Mouse (Mus musculus): ENCODE measurements around the gene Ypel4.
"Not testable (repeated sequence)": the region's sequence is repeated elsewhere in the genome, so short reads cannot be mapped to it uniquely, and the experiment has no call there.

Gene Ypel4

GRCm38 (mm10) chr2:84728191-84728590 is 5.7 kb upstream of the Ypel4 start:
- DNase-seq (ENCODE audit: low spot score) = not testable (repeated sequence)

DNA sequence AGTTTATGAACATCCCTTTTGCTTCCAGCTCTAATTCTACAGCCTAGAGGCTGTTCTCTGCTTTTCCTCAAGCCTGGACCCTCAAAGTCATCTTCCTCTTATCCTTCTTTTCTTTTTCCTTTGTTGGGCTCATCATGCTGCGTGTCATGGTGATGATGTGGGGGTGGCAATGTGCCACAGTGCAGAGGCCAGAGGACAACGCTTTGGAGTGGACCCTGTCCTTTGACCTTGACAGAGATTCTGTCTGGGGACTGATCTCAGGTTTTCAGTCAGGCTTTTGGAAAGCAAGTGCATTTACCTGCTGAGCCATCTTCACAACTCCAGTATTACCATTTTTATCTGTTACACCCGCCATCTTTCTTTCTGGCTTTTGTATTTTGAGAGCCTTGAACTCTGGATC is 2.7 kb upstream of the Ypel4 start:
- no peak for DNase-seq (ENCODE audit: low spot score)

GRCm38 (mm10) chr2:84732394-84732793 is 1.5 kb upstream of the Ypel4 start:
- DNase-seq (ENCODE audit: low spot score) = no peak

- no peak for DNase-seq (ENCODE audit: low spot score)
Measured at GRCm38 (mm10) chr2:84734351-84734864, 550 bp downstream of the Ypel4 start.

- DNase-seq (ENCODE audit: low spot score) = no peak
Measured at GRCm38 (mm10) chr2:84734919-84735318, 1.1 kb downstream of the Ypel4 start.

- no peak for DNase-seq (ENCODE audit: low spot score)
Measured at GRCm38 (mm10) chr2:84735346-84735920, 1.6 kb downstream of the Ypel4 start.

- no peak for DNase-seq (ENCODE audit: low spot score)
Measured at GRCm38 (mm10) chr2:84736312-84737161, 2.7 kb downstream of the Ypel4 start.

- no peak for DNase-seq (ENCODE audit: low spot score)
Measured at GRCm38 (mm10) chr2:84737451-84737925, 3.6 kb downstream of the Ypel4 start.

- DNase-seq (ENCODE audit: low spot score) = no peak
Measured at GRCm38 (mm10) chr2:84738271-84738911, 4.5 kb downstream of the Ypel4 start.

DNA sequence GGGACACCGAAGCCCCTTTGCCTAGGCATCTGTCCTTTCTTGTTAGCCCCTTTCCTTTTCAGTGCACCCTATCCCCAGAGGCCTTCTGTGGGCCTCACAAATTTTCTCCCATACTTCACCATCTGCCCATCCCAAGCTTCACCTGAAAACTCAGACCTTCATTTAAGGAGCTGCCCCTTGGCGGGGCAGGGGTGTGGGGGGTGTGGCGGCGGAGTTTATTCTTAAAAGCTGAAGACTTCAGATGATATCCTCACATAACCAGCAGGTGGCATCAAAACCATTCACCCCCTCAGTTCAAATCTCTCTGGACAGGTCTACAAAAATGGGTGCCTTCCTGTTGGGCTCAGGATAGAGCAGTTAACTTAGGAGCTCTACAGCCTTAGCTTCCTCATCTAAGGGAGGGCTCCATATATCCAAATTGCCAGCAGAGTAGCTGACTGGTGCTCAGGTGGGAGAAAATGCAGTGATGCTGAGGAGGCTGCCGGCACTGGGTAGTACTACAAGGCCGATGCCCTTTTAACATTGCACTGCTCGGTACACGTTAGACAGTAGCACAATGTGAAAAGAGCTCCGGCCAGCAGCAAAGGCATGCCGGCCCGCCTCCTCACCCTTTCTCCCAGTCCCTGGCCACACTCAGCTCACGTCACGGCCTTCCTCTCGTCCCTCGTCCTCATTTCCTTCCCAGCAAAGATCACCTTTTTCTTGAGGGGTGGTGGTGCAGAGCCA is 6.9 kb downstream of the Ypel4 start:
- no peak for DNase-seq (ENCODE audit: low spot score)

DNA sequence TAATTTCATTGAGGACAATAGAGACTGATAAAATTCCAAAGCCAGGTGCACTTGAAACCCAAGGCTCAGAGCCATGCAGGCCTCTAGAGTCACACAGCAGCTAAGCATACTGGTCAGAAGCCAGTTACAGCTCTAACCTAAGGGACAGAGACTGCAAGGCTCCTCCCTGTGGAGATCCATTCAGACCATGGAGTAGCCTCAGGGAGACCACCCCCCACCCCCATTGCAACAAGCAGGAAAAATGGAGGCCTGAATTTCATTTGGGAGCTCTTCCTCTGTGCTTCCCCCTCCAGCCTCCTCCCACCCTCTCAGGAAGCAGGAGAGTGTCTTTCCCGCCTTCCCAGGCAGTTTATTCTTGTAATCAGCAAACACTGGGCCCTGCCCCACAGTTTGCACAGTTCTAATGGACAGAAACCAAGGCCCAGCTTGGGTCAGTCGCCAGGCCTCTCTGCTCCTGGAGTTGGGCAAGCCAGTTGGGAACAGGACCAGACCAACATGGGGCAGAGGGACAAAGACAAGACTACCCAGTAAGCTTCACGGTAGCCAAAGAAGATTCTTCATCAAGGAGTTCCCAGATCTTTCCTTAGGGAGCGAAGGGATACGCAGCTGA is 8.1 kb downstream of the Ypel4 start:
- peak; percentile 20 for DNase-seq (ENCODE audit: low spot score)

- peak; percentile 33 for DNase-seq (ENCODE audit: low spot score)
Measured at GRCm38 (mm10) chr2:84742451-84743283, 8.8 kb downstream of the Ypel4 start.

GRCm38 (mm10) chr2:84743561-84743960 is 9.7 kb downstream of the Ypel4 start, which contains the start of gene Gm19426:
TSS of gene Gm19426 (minus strand) at chr2:84743655.
- peak; percentile 76 for DNase-seq (ENCODE audit: low spot score)

DNA sequence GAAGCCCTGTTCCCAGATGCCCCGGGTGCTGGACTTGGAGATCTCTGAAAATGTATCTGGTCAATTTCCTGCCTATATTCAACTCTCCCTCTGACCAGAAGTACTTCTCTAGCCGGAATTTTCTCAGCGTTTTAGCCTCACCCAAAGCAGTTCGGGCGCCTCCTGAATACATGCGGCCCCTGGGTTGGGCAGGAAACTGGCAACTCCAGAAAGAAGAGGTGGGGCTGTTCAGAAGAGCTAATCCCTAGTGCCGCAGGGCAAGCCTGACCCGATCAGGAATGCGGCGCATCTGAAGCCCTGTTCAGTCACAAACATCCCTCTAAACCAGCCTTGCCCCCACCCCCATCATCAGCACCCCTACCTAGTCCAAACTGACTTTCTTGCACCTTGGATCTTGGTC is 10.3 kb downstream of the Ypel4 start:
- no peak for DNase-seq (ENCODE audit: low spot score)

GRCm38 (mm10) chr2:84750115-84750514 is 16.3 kb downstream of the Ypel4 start:
- DNase-seq (ENCODE audit: low spot score) = no peak

DNA sequence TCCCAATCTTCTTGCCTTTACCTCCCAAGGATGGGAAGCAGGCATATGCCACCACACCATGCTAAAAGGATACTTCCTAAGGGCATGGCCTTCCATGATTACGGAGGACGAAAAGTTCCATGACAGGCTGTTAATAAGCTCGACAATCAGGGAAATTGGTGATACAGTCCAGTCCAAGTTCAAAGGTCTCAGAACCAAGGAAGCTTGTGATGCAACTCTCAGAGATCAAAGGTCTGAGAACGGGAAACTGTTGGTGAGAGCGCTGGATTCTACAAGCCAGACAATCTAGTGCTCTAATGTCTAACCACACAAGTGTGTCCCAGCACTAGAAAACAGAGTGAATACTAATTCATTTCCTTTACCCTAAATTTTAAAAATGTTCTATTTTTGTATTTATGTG is 22.4 kb downstream of the Ypel4 start:
- DNase-seq (ENCODE audit: low spot score) = no peak

- no peak for DNase-seq (ENCODE audit: low spot score)
Measured at GRCm38 (mm10) chr2:84757026-84757682, 23.3 kb downstream of the Ypel4 start.

GRCm38 (mm10) chr2:84758542-84759127 is 24.8 kb downstream of the Ypel4 start:
- DNase-seq (ENCODE audit: low spot score) = no peak

GRCm38 (mm10) chr2:84760777-84761176 is 26.9 kb downstream of the Ypel4 start:
- no peak for DNase-seq (ENCODE audit: low spot score)

DNA sequence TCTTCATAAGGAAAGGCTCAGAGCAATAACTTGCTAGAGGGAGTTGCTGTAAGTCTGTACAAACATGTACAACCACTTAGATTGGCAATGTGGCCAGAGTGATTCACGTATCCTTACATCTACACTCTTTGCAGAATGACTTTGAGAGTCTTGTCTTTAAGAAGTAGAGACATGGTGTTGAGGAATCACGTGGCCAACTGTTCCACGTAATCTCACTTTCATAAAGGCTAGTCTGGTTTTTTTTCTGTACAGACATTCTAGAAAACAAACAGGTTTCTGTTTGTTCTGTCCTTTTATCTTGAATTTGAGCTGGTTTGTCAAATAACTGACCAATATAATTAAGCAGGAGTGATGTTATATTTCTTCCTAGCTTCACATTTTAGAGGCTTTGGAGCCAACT is 27.5 kb downstream of the Ypel4 start:
- DNase-seq (ENCODE audit: low spot score) = no peak

Measured in ovary, postnatal 36 days (tissue).